Mouse (Mus musculus): ENCODE data around the gene Znhit2. TPM values are rescaled to one million over a fixed set of nuclear protein-coding genes. Genes with fewer than 3 reads are reported as not detected.

Gene Znhit2
- polyA plus RNA-seq, 1 experiment, result 25.8 TPM

DNA sequence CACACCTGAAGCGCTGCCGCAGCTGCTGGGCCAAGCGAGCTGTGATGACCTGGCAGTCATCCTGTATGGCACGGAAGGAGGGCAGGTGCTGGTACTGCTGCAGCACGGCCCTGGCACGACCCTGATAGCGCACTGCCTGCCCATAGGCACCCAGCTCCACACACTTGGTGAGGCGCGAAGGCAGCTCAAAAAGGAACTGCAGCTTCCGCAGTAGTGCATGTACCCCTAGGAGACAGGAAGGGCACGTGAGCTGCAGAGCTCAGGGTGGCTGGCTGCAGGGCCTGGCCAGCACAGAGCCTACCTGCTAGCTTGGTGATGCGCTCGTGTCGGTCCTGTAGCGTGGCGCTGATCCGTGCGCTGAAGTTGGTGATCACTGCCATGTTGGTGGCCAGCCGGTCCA is 10.3 kb downstream of the Znhit2 start:
- DNase-seq (ENCODE audit: low spot score), result no peak

- DNase-seq (ENCODE audit: low spot score), result no peak
Observed at GRCm38 (mm10) chr19:6073889-6074288, 12.9 kb downstream of the Znhit2 start.

GRCm38 (mm10) chr19:6076564-6077393 is 15.8 kb downstream of the Znhit2 start, which contains the start of gene Vps51:
Vps51 (minus strand) TSS chr19:6077231.
- DNase-seq (ENCODE audit: low spot score), result peak; percentile 66

DNA sequence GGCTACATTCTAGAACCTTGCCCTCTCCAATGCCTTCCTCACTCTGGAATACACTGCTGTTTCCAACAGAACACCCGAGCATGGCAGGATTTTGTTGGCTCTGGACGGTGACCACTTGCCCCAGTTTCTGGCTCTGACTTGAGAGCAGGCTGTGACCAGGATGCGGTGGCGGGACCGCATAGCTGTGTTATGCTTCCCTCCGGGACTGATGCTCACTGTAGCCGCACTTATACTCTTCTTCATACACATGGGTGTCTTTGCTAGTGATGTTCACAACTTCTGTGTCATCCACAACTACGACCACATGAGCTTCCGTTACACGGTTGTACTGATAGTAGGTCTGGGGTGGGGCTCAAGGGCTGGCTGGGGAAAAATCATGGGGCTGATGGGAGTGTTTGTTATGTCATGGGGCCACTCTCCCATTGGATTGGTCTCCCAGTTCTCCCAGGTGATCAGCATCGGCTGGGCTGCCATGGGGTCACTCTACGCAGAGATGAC is 19.0 kb downstream of the Znhit2 start, which contains the start of gene Tmem262:
Gene Tmem262, plus strand, starts transcription at position 51 of the 498 bp plus-strand sequence.
- DNase-seq (ENCODE audit: low spot score), result no peak

DNA sequence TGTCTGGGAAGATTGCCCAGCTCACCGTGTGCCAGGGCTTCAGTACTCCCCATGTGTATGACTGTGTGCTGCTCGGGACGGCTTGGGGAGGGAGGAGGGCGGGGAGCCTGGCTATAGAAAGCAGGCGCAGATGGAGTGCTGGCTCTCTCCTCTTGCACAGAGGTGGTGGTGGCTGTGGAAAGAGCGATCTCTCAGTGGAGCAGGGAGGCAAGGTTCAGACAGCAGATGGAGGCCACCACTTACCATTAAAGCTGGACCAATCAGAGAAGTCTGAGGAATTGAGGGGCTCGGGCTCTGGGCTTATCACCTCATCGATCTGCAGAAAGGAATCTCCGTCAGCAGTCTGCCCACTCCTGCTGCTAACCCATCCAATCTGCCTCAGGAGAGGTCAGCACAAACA is 21.2 kb downstream of the Znhit2 start, which contains the start of gene Gm28374:
Gene Gm28374, minus strand, starts transcription at position 101 of the 400 bp plus-strand sequence.
- DNase-seq (ENCODE audit: low spot score), result no peak

DNA sequence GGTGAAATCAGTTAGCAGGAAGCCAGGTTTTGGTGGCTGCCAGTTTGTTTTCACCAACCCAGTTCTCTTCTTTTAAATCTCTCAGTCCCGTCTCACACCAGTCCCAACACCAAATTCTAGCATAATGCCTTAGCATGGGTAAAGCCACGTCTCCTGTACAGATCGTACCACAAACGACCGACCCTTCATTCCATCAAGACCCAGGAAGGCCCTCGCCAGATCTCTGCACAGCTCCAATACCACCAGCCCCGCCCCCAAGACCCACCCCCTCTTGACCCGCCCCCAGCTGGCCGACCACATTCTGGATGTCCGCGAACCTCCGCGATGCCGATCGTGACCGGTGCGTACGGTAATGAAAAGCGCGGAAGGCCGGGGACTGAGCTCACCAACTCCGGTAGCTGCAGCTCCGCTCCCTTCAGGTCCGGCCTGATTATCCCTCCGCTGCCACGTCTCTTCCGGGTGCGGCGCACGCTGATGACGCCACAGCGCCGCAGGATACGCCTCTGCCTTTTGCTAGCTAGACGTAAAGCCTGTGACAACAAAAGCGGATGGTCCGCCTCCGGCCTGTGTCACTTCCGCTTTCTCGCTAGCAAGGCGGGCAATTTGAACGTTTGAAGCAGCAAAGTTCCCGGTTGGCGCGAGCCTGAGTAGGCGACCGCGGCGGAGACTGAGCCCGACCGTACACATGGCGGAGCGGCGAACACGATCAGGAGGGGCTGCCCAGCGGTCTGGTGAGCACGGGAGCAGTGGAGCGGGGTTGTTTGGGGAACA is 23.7 kb downstream of the Znhit2 start, which contains the start of the genes Zfpl1 and Cdca5:
Gene Zfpl1, minus strand, starts transcription at position 479 of the 771 bp plus-strand sequence.
Gene Cdca5, plus strand, starts transcription at position 506 of the 771 bp plus-strand sequence.
- peak; percentile 82 for DNase-seq (ENCODE audit: low spot score)

GRCm38 (mm10) chr19:6085417-6085879 is 24.5 kb downstream of the Znhit2 start:
- no peak for DNase-seq (ENCODE audit: low spot score)

DNA sequence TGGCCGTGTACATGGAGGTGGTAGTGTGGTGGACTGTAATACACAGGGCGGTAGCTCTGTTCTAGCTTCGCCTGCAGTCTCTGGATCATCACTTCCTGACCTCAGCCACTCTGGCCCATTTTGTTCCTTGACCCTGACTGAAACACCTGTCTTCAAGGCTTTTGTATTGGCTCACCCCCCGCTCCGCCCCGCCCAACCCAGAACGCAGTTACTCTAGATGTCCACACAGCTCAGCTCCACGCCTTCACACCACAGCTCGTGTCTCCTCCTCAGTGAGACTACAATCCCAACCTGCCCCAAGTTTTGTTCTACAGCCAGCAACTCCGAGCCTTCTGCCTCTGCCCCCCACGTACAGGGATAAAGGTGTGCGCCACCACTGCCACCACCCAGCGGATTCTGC is 27.8 kb downstream of the Znhit2 start:
- no peak for DNase-seq (ENCODE audit: low spot score)

- DNase-seq (ENCODE audit: low spot score), result no peak
Observed at GRCm38 (mm10) chr19:6094119-6094518, 33.1 kb downstream of the Znhit2 start, which contains the start of gene AC131692.1. AC131692.1 (plus strand) TSS chr19:6094419.

GRCm38 (mm10) chr19:6097847-6098246 is 36.9 kb downstream of the Znhit2 start:
- DNase-seq (ENCODE audit: low spot score), result no peak

- no peak for DNase-seq (ENCODE audit: low spot score)
Observed at GRCm38 (mm10) chr19:6101186-6101585, 40.2 kb downstream of the Znhit2 start.

DNA sequence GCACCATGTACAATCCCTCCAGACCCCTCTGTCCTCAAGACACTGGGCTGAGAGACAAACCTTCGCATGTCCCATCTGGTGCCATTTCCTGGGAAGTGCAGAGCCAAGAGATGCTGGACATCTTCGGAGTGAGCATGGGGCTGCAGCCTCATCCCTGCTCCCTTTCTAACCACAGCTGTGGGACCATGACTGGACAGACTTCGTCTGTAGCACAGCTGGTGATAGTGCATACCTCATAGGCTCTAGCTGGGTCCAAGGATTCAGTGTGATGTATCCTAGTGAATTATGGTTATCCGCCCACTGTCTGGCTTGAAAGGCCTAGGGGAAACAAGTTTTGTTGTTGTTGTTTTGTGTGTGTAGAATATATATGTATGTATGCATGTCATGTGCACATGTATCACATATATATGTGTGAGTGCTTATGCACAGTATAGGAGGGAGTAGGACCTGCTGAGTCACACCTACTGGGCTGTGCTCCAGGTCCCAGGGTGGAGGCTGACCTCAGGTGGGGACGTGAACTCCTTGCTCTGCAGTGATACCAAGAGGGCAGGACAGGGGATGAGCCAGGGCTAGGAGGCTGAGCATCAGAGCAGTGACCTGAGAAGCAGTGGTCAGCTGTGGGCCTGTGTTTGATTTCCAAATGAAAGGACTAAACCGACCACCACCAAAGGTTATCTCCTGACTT is 41.3 kb downstream of the Znhit2 start:
- DNase-seq (ENCODE audit: low spot score), result no peak

DNA sequence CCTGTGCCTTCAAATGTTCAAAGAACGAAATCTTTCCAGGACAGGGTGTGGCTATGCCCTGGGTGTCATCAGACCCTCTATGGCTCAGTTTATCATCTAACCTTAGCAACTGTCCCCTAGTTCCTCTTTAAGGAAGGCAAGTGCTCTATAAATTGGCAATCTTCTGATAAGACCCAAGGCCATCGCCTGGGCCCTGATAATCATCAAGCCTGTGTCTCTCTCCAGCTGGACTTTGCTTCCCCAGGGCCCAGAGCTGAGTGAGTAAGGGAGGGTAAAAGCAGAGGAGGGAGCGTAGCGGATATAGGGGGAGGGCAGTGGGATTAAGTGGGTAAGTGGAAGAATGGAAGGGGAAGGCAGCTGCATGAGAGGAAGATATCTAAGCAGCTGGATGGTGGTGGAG is 43.5 kb downstream of the Znhit2 start:
- no peak for DNase-seq (ENCODE audit: low spot score)

DNA sequence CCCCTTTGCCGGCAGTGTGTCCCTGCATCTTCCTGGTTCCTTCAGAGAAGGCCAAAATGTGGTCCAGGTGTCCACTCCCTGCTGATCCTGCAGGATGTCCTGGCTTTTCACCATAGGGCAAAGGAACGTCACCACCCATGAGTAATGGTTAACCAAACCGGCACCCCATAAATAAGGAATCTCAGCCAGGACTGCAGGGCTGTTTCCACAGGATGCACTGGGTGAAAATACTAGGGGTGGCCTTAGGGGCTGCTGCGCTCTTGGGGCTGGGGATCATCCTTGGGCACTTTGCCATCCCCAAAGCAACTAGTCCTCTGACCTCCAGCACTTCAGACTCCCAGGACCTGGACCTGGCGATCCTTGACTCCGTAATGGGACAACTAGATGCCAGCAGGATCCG is 44.6 kb downstream of the Znhit2 start, which contains the start of gene Naaladl1:
Gene Naaladl1, plus strand, starts transcription at position 197 of the 400 bp plus-strand sequence.
- no peak for DNase-seq (ENCODE audit: low spot score)

Other genes starting within 250 kb of the Znhit2 start
- 20.7 and 21.6 TPM in 2 replicates for gene Frmd8, start 185.9 kb upstream of the Znhit2 start, polyA plus RNA-seq (2012; rRNA removed)
- 19.2 and 25.1 TPM in 2 replicates for gene Slc25a45, start 183.4 kb upstream of the Znhit2 start, polyA plus RNA-seq (2012; rRNA removed)
- gene Tigd3, start 167.0 kb upstream of the Znhit2 start, polyA plus RNA-seq (2012; rRNA removed), result 0.69 and 0.87 TPM in 2 replicates
- 87.5 and 102 TPM in 2 replicates for gene Dpf2, start 148.2 kb upstream of the Znhit2 start, polyA plus RNA-seq (2012; rRNA removed)
- gene Cdc42ep2, start 136.4 kb upstream of the Znhit2 start, polyA plus RNA-seq (2012; rRNA removed), result 22.9 and 26.2 TPM in 2 replicates
- gene Pola2, start 97.0 kb upstream of the Znhit2 start, polyA plus RNA-seq (2012; rRNA removed), result 32.8 and 41.0 TPM in 2 replicates
- 0.12 and 0.21 TPM in 2 replicates for gene Slc22a20, start 75.0 kb upstream of the Znhit2 start, polyA plus RNA-seq (2012; rRNA removed)
- 116 and 118 TPM in 2 replicates for gene Capn1, start 45.3 kb upstream of the Znhit2 start, polyA plus RNA-seq (2012; rRNA removed)
- gene Syvn1, start 14.6 kb upstream of the Znhit2 start, polyA plus RNA-seq (2012; rRNA removed), result 15.5 and 24.1 TPM in 2 replicates
- gene Mrpl49, start 3.4 kb upstream of the Znhit2 start, polyA plus RNA-seq (2012; rRNA removed), result 32.4 and 33.5 TPM in 2 replicates
- gene Fau, start 3.3 kb upstream of the Znhit2 start, polyA plus RNA-seq (2012; rRNA removed), result 1,752 and 1,769 TPM in 2 replicates
- 24.1 and 33.2 TPM in 2 replicates for gene Tm7sf2, start 7.2 kb downstream of the Znhit2 start, polyA plus RNA-seq (2012; rRNA removed)
- gene Vps51, start 16.0 kb downstream of the Znhit2 start, polyA plus RNA-seq (2012; rRNA removed), result 62.5 and 70.8 TPM in 2 replicates
- 0.21 TPM in 1 of 2 replicates, not detected in the other for gene Tmem262, start 18.8 kb downstream of the Znhit2 start, polyA plus RNA-seq (2012; rRNA removed)
- gene Gm28374, start 21.1 kb downstream of the Znhit2 start, polyA plus RNA-seq (2012; rRNA removed), result 0.31 and 0.55 TPM in 2 replicates
- 68.5 and 81.2 TPM in 2 replicates for gene Zfpl1, start 23.8 kb downstream of the Znhit2 start, polyA plus RNA-seq (2012; rRNA removed)
- gene Cdca5, start 23.8 kb downstream of the Znhit2 start, polyA plus RNA-seq (2012; rRNA removed), result 0.83 and 1.4 TPM in 2 replicates
- 0.14 TPM in 1 of 2 replicates, not detected in the other for gene AC131692.1, start 33.2 kb downstream of the Znhit2 start, polyA plus RNA-seq (2012; rRNA removed)
- gene Naaladl1, start 44.6 kb downstream of the Znhit2 start, polyA plus RNA-seq (2012; rRNA removed), result 0.06 and 0.13 TPM in 2 replicates
- 14.0 and 16.8 TPM in 2 replicates for gene Sac3d1, start 57.5 kb downstream of the Znhit2 start, polyA plus RNA-seq (2012; rRNA removed)
- 27.7 and 32.6 TPM in 2 replicates for gene Snx15, start 67.1 kb downstream of the Znhit2 start, polyA plus RNA-seq (2012; rRNA removed)
- gene Batf2, start 79.8 kb downstream of the Znhit2 start, polyA plus RNA-seq (2012; rRNA removed), result 5.1 and 9.2 TPM in 2 replicates
- gene Arl2, start 80.4 kb downstream of the Znhit2 start, polyA plus RNA-seq (2012; rRNA removed), result 76.9 and 87.5 TPM in 2 replicates
- gene Majin, start 123.2 kb downstream of the Znhit2 start, polyA plus RNA-seq (2012; rRNA removed), result 0.52 and 0.60 TPM in 2 replicates
- gene Gpha2, start 165.2 kb downstream of the Znhit2 start, polyA plus RNA-seq (2012; rRNA removed), result 0.31 and 0.83 TPM in 2 replicates
- 31.0 and 38.3 TPM in 2 replicates for gene Ppp2r5b, start 174.7 kb downstream of the Znhit2 start, polyA plus RNA-seq (2012; rRNA removed)
- gene Atg2a, start 180.5 kb downstream of the Znhit2 start, polyA plus RNA-seq (2012; rRNA removed), result 11.4 and 15.7 TPM in 2 replicates
- 73.6 and 86.5 TPM in 2 replicates for gene Ehd1, start 215.5 kb downstream of the Znhit2 start, polyA plus RNA-seq (2012; rRNA removed)
- 22.7 and 27.0 TPM in 2 replicates for gene Cdc42bpg, start 245.3 kb downstream of the Znhit2 start, polyA plus RNA-seq (2012; rRNA removed)